Mouse (Mus musculus) spleen, adult 2 months (tissue): Measurements from ENCODE around the gene Galnt2. TPM values are rescaled to one million over a fixed set of nuclear protein-coding genes. Genes with fewer than 3 reads are reported as not detected.

Source experiments
- DNase-seq, 2 experiments: peaks; one replicate each; pipeline versions ENCODE4 v3.0.0 to v3.0.0-alpha.2; 2012 to 2021; ENCODE audit warnings: low spot score in 2 of 2, low read depth in 1 of 2
- H3K27ac ChIP-seq: fragments of 200-500 bp; 2 replicates; pipeline ENCODE4 v1.5.1; 2012; ENCODE audit warnings: low read length, inconsistent platforms; ENCODE audit not compliant: insufficient read depth
- H3K27me3 ChIP-seq: fragments of 200-500 bp; 2 replicates; pipeline ENCODE4 v1.6.1; 2012; ENCODE audit warnings: mild to moderate bottlenecking, moderate library complexity, low read length, inconsistent platforms; ENCODE audit not compliant: control insufficient read depth, insufficient read depth
- H3K36me3 ChIP-seq: fragments of 200-500 bp; 2 replicates; pipeline ENCODE4 v1.6.1; 2012; ENCODE audit warnings: mild to moderate bottlenecking, low read length, inconsistent platforms; ENCODE audit not compliant: control insufficient read depth, insufficient read depth
- H3K4me1 ChIP-seq: fragments of 200-500 bp; 2 replicates; pipeline ENCODE4 v1.6.1; 2011; ENCODE audit warnings: inconsistent platforms; ENCODE audit not compliant: control insufficient read depth, insufficient read depth, insufficient read length
- H3K4me3 ChIP-seq: fragments of 200-500 bp; 2 replicates; pipeline ENCODE4 v1.5.1; 2011; ENCODE audit warnings: mild to moderate bottlenecking, inconsistent platforms; ENCODE audit not compliant: insufficient read depth, insufficient read length; ENCODE audit errors: extremely low read depth
- CTCF ChIP-seq: fragments of 200-500 bp; IDR thresholded peaks from 2 replicates; pipeline ENCODE4 v1.5.1; 2011; ENCODE audit warnings: mild to moderate bottlenecking, inconsistent platforms; ENCODE audit not compliant: insufficient read depth, insufficient read length, insufficient replicate concordance; ENCODE audit errors: extremely low read depth
- POLR2A ChIP-seq: fragments of 200-500 bp; IDR thresholded peaks from 2 replicates; pipeline ENCODE4 v1.6.1; 2011; ENCODE audit warnings: low read depth, low read length, inconsistent platforms
- WGBS: fragments of 180-500 bp; shearing (Covaris S2); methylation state at CpG from one replicate; pipeline ENCODE4 v1.1.7; 2018; 5-methylcytosine and 5-hydroxymethylcytosine counted together
- polyA plus RNA-seq: library from polyadenylated mRNA; depleted of rRNA; stranded (reverse); fragments of >200 nt; gene quantifications from 2 replicates; pipeline ENCODE4 v1.2.3, GENCODE M21; 2012

Galnt2 gene
- polyA plus RNA-seq, 1 experiment: 9.4 TPM

DNA sequence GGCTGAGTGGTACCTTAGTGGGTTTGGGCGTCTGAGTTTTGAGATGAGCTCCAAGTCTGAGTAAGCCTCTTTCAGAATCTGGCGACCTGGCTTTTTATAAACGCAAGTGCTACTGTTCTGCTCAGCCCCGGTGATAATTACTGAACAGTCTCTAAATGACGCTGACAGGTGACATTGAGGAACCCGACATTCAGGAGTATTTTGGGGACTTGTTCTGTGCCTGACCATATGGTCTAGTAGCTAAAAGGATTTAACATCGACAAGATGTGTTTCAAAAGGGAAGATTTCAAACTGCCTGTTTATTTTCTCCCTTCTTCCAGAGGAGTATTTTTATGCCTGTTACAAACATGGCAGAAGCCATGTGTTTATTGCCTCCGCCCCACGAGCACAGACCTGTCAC, 61.8 kb downstream of the Galnt2 start:
- TF ChIP-seq CTCF: no peak
- TF ChIP-seq POLR2A: no peak
- H3K36me3 ChIP-seq: no peaks in the 10 kb centered on the region
- no peak overlapping the region for H3K4me3 ChIP-seq
- H3K4me1 ChIP-seq: peaks cover 5% of the 10 kb centered on the region; the same call in 1 of the 2 replicates
- no peak for DNase-seq
- H3K27ac ChIP-seq: no peak overlapping the region
- H3K27me3 ChIP-seq: no peaks in the 10 kb centered on the region
- WGBS: 77% methylated on average over 9 of the region's 9 CpGs

DNA sequence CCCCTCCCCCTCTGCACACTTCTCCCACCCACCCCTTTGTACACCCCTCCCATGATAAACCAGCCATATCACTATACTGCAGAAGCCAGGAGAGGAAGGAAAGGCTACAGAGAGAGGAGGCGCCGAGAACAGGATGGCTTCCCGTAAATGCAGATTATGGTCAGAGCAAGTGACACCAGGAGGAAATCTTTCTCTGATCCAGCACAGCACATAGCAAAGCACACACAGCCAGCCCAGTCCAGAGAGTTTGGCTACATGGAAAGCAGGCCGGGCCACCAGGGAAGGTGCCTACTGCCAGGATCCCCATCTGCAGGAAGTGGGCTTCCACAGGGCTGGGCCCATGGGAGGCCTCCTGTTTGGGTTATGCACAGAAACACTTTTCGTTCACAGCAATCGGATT, 63.2 kb downstream of the Galnt2 start:
- no peak overlapping the region for H3K4me3 ChIP-seq
- WGBS: 22% methylated on average over 6 of the region's 6 CpGs

DNA sequence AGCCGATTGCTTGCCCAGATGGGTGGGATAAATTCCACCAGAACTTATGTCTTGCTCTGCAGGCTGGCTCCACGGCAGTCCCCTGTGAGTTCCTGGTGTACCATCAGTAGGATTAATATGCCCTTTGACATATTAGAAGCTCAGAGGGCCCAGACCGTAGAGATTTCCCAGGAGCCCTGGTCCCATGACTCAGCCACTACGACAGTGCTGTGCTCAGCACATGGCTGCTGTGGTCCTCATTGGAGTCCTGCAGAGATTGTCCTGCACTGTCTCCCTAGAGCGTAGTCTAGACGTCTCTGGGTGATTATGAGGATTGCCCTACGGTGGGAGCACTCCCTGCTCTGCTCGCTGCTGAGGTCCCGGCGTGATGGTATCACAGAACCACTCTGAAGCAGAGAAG, 63.7 kb downstream of the Galnt2 start:
- Histone ChIP-seq H3K36me3 (no peaks in the 10 kb centered on the region), H3K4me1 (peaks cover 5% of the 10 kb centered on the region; the same call in 1 of the 2 replicates), H3K27ac (no peak overlapping the region), H3K27me3 (no peaks in the 10 kb centered on the region), H3K4me3 (no peak overlapping the region)
- TF ChIP-seq CTCF (no peak), POLR2A (no peak)
- 46% methylated on average over 10 of the region's 10 CpGs for WGBS
- DNase-seq: no peak

More for the DNA sequence above, 63.2 kb downstream of the Galnt2 start:
- no peak for DNase-seq
- Histone ChIP-seq H3K27ac (no peak overlapping the region), H3K4me1 (peaks cover 5% of the 10 kb centered on the region; the same call in 1 of the 2 replicates), H3K27me3 (no peaks in the 10 kb centered on the region), H3K36me3 (no peaks in the 10 kb centered on the region)
- no peak for TF ChIP-seq CTCF
- no peak for TF ChIP-seq POLR2A

DNA sequence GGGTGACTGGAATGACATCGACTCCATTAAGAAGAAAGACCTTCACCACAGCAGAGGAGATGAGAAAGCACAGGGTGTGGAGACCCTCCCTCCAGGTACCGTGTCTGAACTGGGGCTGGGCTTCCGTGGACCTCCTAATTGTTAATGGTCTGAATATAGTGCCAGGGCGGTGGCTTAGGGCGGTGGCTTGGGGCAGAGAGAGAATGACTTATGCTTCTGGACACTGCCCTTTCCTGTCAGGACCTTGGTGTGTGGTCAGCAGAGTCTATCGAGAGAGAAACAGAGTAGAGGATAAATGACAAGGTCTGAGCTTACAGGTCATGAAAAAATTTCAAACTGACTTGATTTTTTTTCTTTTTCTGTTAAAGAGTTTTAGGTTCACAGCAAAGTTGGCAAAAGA, 64.2 kb downstream of the Galnt2 start:
- TF ChIP-seq POLR2A (no peak), CTCF (no peak)
- WGBS: 71% methylated on average over 6 of the region's 6 CpGs
- DNase-seq: no peak
- Histone ChIP-seq H3K4me3 (no peak overlapping the region), H3K36me3 (no peaks in the 10 kb centered on the region), H3K27me3 (no peaks in the 10 kb centered on the region), H3K27ac (no peak overlapping the region), H3K4me1 (peaks cover 5% of the 10 kb centered on the region; the same call in 1 of the 2 replicates)

DNA sequence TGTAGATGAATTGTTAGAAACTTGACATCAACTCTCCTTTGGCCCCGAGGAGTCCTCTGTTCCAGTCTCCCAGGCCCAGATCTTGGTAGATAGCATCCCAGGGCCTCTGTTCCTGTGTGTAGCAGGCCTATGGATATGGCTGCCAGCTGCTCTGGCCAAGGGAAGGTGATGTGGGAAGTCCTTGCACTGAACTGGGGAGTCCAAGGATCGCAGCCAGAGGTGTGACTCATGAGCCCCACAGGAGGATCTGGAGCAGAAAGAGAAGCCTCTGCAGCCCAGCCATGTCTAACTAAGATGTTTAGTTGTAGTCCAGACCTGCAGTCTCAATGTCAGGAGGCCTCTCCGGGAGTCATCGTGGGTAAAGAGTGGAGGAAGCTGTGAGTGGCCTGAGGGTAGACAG, 70.3 kb downstream of the Galnt2 start:
- Histone ChIP-seq H3K4me3 (no peak overlapping the region), H3K4me1 (no peaks in the 10 kb centered on the region), H3K27me3 (no peaks in the 10 kb centered on the region), H3K27ac (no peak overlapping the region), H3K36me3 (no peaks in the 10 kb centered on the region)
- 69% methylated on average over 4 of the region's 4 CpGs for WGBS
- no peak for DNase-seq
- TF ChIP-seq CTCF (no peak), POLR2A (no peak)

DNA sequence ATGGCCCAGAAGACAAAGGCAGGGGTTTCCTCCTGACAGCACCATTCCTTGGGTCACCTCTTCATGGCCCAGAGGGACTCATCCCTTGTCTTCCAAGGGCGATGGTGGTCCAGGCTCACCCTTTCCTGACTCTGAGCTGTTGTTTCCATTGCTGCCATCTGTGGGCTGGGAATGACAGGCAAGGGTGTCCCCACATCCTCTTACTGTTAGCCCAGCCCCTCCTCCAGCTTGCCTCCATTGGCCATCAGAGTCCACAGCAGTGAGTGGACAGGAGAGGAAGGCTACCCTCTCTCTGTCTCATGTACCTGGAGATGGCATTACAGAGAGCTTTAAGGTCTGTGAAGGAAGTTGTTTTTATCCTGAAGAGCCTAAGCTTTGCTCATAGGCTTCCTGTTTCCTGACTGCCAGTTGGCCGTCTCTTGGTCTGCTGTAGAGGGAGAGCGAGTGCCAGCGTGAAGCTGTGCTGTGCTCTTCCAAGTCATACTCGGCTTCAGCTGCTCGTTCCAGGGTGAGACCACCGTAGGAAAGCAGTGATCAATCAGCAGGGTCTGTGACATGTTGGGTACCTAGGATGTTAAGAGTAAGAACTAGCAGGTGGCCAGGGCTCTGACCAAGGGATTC, 70.9 kb downstream of the Galnt2 start:
- H3K4me1 ChIP-seq: no peaks in the 10 kb centered on the region
- DNase-seq: no peak
- 43% methylated on average over 7 of the region's 7 CpGs for WGBS
- TF ChIP-seq CTCF (no peak), POLR2A (no peak)
- H3K4me3 ChIP-seq: no peak overlapping the region
- H3K27ac ChIP-seq: no peak overlapping the region
- no peaks in the 10 kb centered on the region for H3K27me3 ChIP-seq
- no peaks in the 10 kb centered on the region for H3K36me3 ChIP-seq

DNA sequence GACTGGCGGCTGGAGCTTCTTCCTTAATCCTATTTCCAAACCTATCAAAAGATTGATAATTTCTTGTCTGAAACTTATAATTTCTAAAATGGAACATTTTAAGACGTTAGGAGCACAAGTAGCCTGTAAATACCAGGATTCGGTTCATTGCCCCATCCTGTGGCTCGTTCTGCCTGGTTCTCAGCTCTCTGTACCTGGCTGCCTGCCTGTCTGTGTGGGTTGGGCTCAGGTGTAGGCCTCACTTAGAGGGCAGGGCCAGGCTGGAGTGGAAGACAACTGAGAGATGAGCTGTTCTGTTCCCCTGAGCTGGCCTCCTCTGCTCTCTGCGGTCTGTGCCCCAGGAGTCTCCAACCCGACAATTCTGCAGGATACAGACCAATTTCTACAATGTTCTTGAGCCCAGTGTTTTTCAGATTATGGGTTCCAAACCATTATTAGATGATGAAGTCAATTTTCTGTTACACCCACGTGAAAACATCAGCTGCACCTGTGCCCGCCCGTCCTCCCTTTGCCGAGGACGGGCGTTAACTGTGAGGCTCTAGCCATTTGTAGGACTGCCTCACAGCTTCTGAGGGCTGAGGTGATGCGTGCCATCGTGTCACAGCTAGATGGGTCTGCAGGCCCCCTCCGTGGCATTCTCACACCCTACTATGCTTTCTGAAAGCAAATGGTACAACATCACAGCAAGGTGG, 72.2 kb downstream of the Galnt2 start:
- no peak overlapping the region for H3K27ac ChIP-seq
- no peak for TF ChIP-seq POLR2A
- TF ChIP-seq CTCF: no peak
- H3K4me3 ChIP-seq: no peak overlapping the region
- no peaks in the 10 kb centered on the region; the same call in 1 of the 2 replicates for H3K36me3 ChIP-seq
- WGBS: 91% methylated on average over 15 of the region's 15 CpGs
- H3K27me3 ChIP-seq: no peaks in the 10 kb centered on the region
- no peaks in the 10 kb centered on the region for H3K4me1 ChIP-seq
- no peak for DNase-seq
